Comparison of ENCODE assay signal across 8 mouse cellular contexts in the genomic region with DNA sequence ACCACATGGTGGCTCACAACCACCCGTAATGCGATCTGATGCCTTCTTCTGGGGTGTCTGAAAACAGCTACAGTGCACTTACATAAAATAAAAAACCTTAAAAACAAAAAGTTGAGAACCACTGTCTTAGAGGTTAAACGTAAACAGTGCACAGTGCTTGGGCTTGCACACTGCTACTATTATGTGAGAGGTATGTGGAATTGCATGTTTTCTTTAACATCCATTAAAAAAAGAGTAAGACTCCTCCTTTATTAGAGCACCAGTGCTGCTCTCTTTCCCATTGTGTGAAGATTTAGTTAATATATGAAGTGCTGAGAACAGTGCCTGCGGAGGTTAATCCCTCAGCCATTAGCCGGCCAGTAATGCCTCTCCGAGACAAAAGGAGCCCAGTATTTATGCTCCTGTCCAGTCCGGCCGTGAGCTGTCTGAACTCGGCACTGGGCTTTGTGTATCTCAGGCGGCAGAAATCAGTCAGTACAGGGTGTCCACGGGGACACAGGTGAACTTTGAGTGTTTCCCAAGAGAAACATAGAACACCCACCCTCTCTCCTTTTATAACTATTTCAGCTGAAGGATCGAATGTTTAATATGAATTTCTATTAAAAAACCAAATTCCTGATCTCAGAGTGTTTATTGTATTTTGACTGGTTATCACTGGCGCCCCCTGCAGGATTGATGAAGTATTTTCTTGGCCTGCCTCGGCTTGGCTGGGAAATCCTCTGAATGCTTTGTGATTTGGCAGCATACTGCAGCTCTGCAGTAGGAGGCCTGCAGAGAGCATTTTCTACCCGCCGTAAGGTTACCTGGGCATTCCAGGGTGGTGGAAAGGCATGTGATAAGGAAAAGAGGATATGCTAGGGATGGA. TPM values are rescaled to one million over a fixed set of nuclear protein-coding genes. Genes with fewer than 3 reads are reported as not detected.
A peak's percentile ranks its signal among the peaks of the same experiment; 100 is the strongest.
DNase-seq lines count a peak whose midpoint lies in the region; ATAC-seq and TF ChIP-seq lines count a peak whose summit lies in the region.

No protein-coding gene starts in this region.

- no peak overlapping the region; the same call in 1 of the 2 replicates for H3K9ac ChIP-seq in kidney, embryonic 16.5 days (replicated peaks; ENCODE audit: low read length)
- no peak overlapping the region for H3K9ac ChIP-seq in limb, embryonic 13.5 days

- DNase-seq in 3T3-L1 (ENCODE audit: low read depth, low spot score), result peak; percentile 76
- DNase-seq in Patski (ENCODE audit: low read depth, low spot score), result no peak
- DNase-seq in embryo, embryonic 10 days (ENCODE audit: low spot score), result peak; percentile 36
- peak; percentile 34 to 44 for DNase-seq in heart, adult 9 months (ENCODE audit: low spot score in 2 of 2)
- peak; percentile 46 to 53 for DNase-seq in natural killer cell, adult 2 months (ENCODE audit: low spot score in 2 of 2)
- peak; percentile 46 for DNase-seq in thymus, postnatal 14 days

- no peaks in the 10 kb centered on the region for H3K9me3 ChIP-seq in kidney, embryonic 16.5 days (ENCODE audit: low read length)
- H3K9me3 ChIP-seq in limb, embryonic 13.5 days, result no peaks in the 10 kb centered on the region

- WGBS in kidney, embryonic 16.5 days, result 56% methylated on average over 16 of the region's 16 CpGs
- 54% methylated on average over 16 of the region's 16 CpGs for whole genome bisulfite sequencing in limb, embryonic 13.5 days

- H3K27ac ChIP-seq in kidney, embryonic 16.5 days (ENCODE audit: low read length), result no peak overlapping the region; the same call in 1 of the 2 replicates
- no peak overlapping the region for H3K27ac ChIP-seq in limb, embryonic 13.5 days

- POLR2A ChIA-PET in Patski (lab: Charles Lee), result no interaction called here

- H3K4me2 ChIP-seq in kidney, embryonic 16.5 days (replicated peaks; ENCODE audit: low read depth, low read length), result 0 out of 2 replicates have a peak overlapping the region, but pooled peaks have one; percentile 11
- peak overlapping the region; percentile 23; the same call in 1 of the 2 replicates for H3K4me2 ChIP-seq in limb, embryonic 13.5 days (replicated peaks)

- H3K27me3 ChIP-seq in Patski, result no peaks in the 10 kb centered on the region
- H3K27me3 ChIP-seq in kidney, embryonic 16.5 days (ENCODE audit: insufficient read depth, low read length), result no peaks in the 10 kb centered on the region
- no peaks in the 10 kb centered on the region for H3K27me3 ChIP-seq in limb, embryonic 13.5 days

- ATAC-seq in Patski, result peak; percentile 65
- peak; percentile 68 for ATAC-seq in kidney, embryonic 16.5 days (ENCODE audit: low FRiP score, low TSS enrichment)
- peak; percentile 48; the same call in 1 of the 2 replicates for ATAC-seq in limb, embryonic 13.5 days (ENCODE audit: low FRiP score, low read depth)

- TF ChIP-seq CTCF in Patski (IDR thresholded peaks at IDR 0.05), result peak; percentile 84

- no peak overlapping the region for H3K4me3 ChIP-seq in kidney, embryonic 16.5 days (ENCODE audit: low read length)
- H3K4me3 ChIP-seq in limb, embryonic 13.5 days, result no peak overlapping the region

- CTCF ChIA-PET in Patski (lab: Charles Lee), result interaction anchor here (0.6 to 7.1 kb wide), 30 partner anchors 9 to 886 kb away, joined by 3 to 98 read pairs (median 3); no protein-coding TSS in a partner anchor

- H3K4me1 ChIP-seq in kidney, embryonic 16.5 days (ENCODE audit: insufficient read depth, low read length), result 0 out of 2 replicates have a peak, but pooled peaks cover 3% of the 10 kb centered on the region
- H3K4me1 ChIP-seq in limb, embryonic 13.5 days, result no peaks in the 10 kb centered on the region

- in situ Hi-C loops in Patski (cut with MboI; ENCODE audit: low pct_unique_long_range_greater_than_20kb), result loop anchor here (5.0 to 10.0 kb wide), 4 partner anchors 40 to 380 kb away; no protein-coding TSS in a partner anchor

- H3K36me3 ChIP-seq in kidney, embryonic 16.5 days (ENCODE audit: insufficient read depth, low read length), result no peaks in the 10 kb centered on the region
- no peaks in the 10 kb centered on the region for H3K36me3 ChIP-seq in limb, embryonic 13.5 days

RNA-seq across cellular contexts. Expression of gene Arhgap18, which starts 0.9 kb away (rescaled TPM):
- polyA plus RNA-seq in Patski (2021), result 25.7 TPM
- polyA plus RNA-seq in kidney, embryonic 16.5 days (2015; fragmentation: Nextera tagmentation; extraction: Ambion mirVana), result 41.5 and 49.3 TPM in 2 replicates
- 21.7 and 23.7 TPM in 2 replicates for polyA plus RNA-seq in limb, embryonic 13.5 days (2015; fragmentation: Nextera tagmentation; extraction: Ambion mirVana)
